Mouse (Mus musculus): ENCODE measurements around the gene Cpa1. TPM values are rescaled to one million over a fixed set of nuclear protein-coding genes. Genes with fewer than 3 reads are reported as not detected.
A peak's percentile ranks its signal among the peaks of the same experiment; 100 is the strongest.

The Cpa1 gene
- polyA plus RNA-seq, 1 experiment from 2014 or later: 10.4 TPM

DNA sequence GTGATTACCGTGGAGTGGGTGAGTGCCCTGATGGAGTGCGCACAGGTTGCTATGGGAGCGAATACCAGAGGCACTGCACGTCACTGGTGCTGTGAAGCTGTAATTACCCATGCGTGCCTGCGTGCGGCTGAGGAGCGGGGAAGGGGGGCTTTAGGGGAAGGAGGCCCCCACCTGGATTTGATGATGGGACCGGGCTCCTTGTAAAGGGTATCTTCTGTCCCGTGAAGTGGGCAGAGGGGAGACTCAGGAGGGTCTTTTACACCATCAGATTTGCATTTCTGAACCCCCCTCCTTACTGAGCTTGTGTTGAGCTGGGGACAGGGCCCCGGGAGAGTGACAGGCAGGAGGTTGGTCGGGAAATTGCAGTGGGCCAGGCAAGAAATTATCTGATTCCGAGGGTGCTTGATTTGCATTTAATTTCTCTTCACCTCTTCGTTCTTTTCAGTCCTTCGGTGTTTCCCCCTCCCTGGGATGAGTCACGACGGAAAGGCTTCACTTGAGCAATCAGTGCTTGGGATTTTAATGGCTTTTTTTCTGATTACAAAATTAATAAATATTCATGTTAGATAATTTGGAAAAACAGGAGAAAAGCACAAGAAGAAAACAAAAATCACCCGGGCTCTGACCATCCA lies 20.9 kb upstream of the Cpa1 start:
- no peak for ATAC-seq (ENCODE audit: low read depth)
- H3K4me3 ChIP-seq (ENCODE audit: low read depth, low read length): no peak overlapping the region
- peaks cover 4% of the 10 kb centered on the region for H3K27me3 ChIP-seq (ENCODE audit: control insufficient read depth, insufficient read depth, low read depth, low read length)
- H3K27ac ChIP-seq (ENCODE audit: low read length): no peak overlapping the region
- 9% methylated on average over 18 of the region's 18 CpGs for WGBS (ENCODE audit: insufficient replicate concordance)
- no peak overlapping the region for H3K4me2 ChIP-seq (ENCODE audit: low read depth, low read length)
- H3K9ac ChIP-seq (ENCODE audit: low read depth, low read length): no peak overlapping the region
- no peaks in the 10 kb centered on the region for H3K36me3 ChIP-seq (ENCODE audit: control insufficient read depth, insufficient read depth)
- H3K9me3 ChIP-seq (replicated peaks; ENCODE audit: control insufficient read depth, low read length): no peaks in the 10 kb centered on the region
- peaks cover 4% of the 10 kb centered on the region; the same call in 1 of the 2 replicates for H3K4me1 ChIP-seq (ENCODE audit: control insufficient read depth, low read depth, low read length)

GRCm38 (mm10) chr6:30618735-30619134 lies 20.3 kb upstream of the Cpa1 start:
- Histone ChIP-seq H3K4me3 (ENCODE audit: low read depth, low read length) (no peak overlapping the region), H3K27me3 (ENCODE audit: control insufficient read depth, insufficient read depth, low read depth, low read length) (peaks cover 4% of the 10 kb centered on the region), H3K27ac (ENCODE audit: low read length) (no peak overlapping the region), H3K9me3 (replicated peaks; ENCODE audit: control insufficient read depth, low read length) (no peaks in the 10 kb centered on the region), H3K4me1 (ENCODE audit: control insufficient read depth, low read depth, low read length) (peaks cover 4% of the 10 kb centered on the region; the same call in 1 of the 2 replicates), H3K36me3 (ENCODE audit: control insufficient read depth, insufficient read depth) (no peaks in the 10 kb centered on the region), H3K4me2 (ENCODE audit: low read depth, low read length) (no peak overlapping the region), H3K9ac (ENCODE audit: low read depth, low read length) (no peak overlapping the region)
- WGBS (ENCODE audit: insufficient replicate concordance): 26% methylated on average over 6 of the region's 6 CpGs
- no peak for ATAC-seq (ENCODE audit: low read depth)

DNA sequence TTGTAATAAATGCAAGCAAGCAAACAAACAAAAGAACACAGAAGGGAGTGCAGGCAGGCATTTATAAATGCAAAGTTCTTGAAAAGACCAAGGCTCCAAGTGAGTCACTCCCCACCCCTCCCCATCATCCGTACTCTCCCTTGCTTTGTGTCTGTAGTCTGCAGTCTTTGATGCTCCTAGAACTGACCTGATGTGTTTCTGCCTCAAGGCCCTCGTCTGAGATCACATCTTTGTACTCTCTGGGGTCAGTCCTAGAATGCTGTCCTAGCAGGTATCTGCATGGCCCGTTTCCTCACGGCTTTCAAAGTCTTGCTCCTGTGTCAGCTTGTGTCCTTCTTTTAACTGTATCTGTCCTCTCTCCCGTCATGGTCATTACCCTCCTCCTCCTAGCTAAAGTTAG lies 19.4 kb upstream of the Cpa1 start:
- Histone ChIP-seq H3K27me3 (ENCODE audit: control insufficient read depth, insufficient read depth, low read depth, low read length) (peaks cover 4% of the 10 kb centered on the region), H3K4me3 (ENCODE audit: low read depth, low read length) (no peak overlapping the region), H3K4me2 (ENCODE audit: low read depth, low read length) (no peak overlapping the region), H3K9me3 (replicated peaks; ENCODE audit: control insufficient read depth, low read length) (no peaks in the 10 kb centered on the region), H3K9ac (ENCODE audit: low read depth, low read length) (no peak overlapping the region), H3K27ac (ENCODE audit: low read length) (no peak overlapping the region), H3K4me1 (ENCODE audit: control insufficient read depth, low read depth, low read length) (peaks cover 4% of the 10 kb centered on the region; the same call in 1 of the 2 replicates), H3K36me3 (ENCODE audit: control insufficient read depth, insufficient read depth) (no peaks in the 10 kb centered on the region)
- 59% methylated on average over 5 of the region's 5 CpGs for WGBS (ENCODE audit: insufficient replicate concordance)
- ATAC-seq (ENCODE audit: low read depth): no peak

- H3K27ac ChIP-seq (ENCODE audit: low read length): no peak overlapping the region
- WGBS (ENCODE audit: insufficient replicate concordance): 62% methylated on average over 4 of the region's 4 CpGs
Observed at GRCm38 (mm10) chr6:30620591-30620990, 18.4 kb upstream of the Cpa1 start.

GRCm38 (mm10) chr6:30620994-30621393 lies 18.0 kb upstream of the Cpa1 start:
- H3K27ac ChIP-seq (ENCODE audit: low read length): no peak overlapping the region
- H3K36me3 ChIP-seq (ENCODE audit: control insufficient read depth, insufficient read depth): no peaks in the 10 kb centered on the region
- peaks cover 4% of the 10 kb centered on the region; the same call in 1 of the 2 replicates for H3K4me1 ChIP-seq (ENCODE audit: control insufficient read depth, low read depth, low read length)
- no peak overlapping the region for H3K9ac ChIP-seq (ENCODE audit: low read depth, low read length)
- WGBS (ENCODE audit: insufficient replicate concordance): 66% methylated on average over 6 of the region's 6 CpGs
- H3K9me3 ChIP-seq (replicated peaks; ENCODE audit: control insufficient read depth, low read length): no peaks in the 10 kb centered on the region
- H3K4me2 ChIP-seq (ENCODE audit: low read depth, low read length): no peak overlapping the region
- ATAC-seq (ENCODE audit: low read depth): no peak
- H3K4me3 ChIP-seq (ENCODE audit: low read depth, low read length): no peak overlapping the region
- H3K27me3 ChIP-seq (ENCODE audit: control insufficient read depth, insufficient read depth, low read depth, low read length): peaks cover 4% of the 10 kb centered on the region

More at GRCm38 (mm10) chr6:30620591-30620990, 18.4 kb upstream of the Cpa1 start:
- H3K36me3 ChIP-seq (ENCODE audit: control insufficient read depth, insufficient read depth): no peaks in the 10 kb centered on the region
- peaks cover 4% of the 10 kb centered on the region; the same call in 1 of the 2 replicates for H3K4me1 ChIP-seq (ENCODE audit: control insufficient read depth, low read depth, low read length)
- peaks cover 4% of the 10 kb centered on the region for H3K27me3 ChIP-seq (ENCODE audit: control insufficient read depth, insufficient read depth, low read depth, low read length)
- H3K4me2 ChIP-seq (ENCODE audit: low read depth, low read length): no peak overlapping the region
- no peaks in the 10 kb centered on the region for H3K9me3 ChIP-seq (replicated peaks; ENCODE audit: control insufficient read depth, low read length)
- ATAC-seq (ENCODE audit: low read depth): no peak
- H3K9ac ChIP-seq (ENCODE audit: low read depth, low read length): no peak overlapping the region
- no peak overlapping the region for H3K4me3 ChIP-seq (ENCODE audit: low read depth, low read length)

GRCm38 (mm10) chr6:30621986-30622389 lies 17.0 kb upstream of the Cpa1 start:
- WGBS (ENCODE audit: insufficient replicate concordance): 24% methylated on average over 4 of the region's 4 CpGs
- H3K27me3 ChIP-seq (ENCODE audit: control insufficient read depth, insufficient read depth, low read depth, low read length): peaks cover 4% of the 10 kb centered on the region

DNA sequence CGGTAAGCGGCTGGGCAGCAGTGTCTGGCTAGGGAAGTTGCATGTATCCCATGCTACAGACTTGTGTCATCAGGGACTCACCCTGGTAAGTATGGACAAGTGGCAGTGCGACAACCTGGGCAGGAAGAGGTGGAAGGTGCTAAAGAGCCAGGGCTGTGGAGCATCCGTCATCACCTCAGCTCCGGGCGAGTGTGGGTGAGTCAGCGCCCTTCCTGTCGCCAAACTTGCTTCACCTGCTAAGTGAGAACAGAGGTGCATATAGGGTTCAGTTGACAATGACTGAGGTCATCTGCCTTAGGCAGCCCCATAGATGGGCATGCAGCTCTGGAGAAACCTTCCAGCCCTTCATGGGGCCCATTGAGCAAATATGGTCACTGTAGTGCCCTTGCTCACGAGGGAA lies 14.3 kb upstream of the Cpa1 start:
- WGBS (ENCODE audit: insufficient replicate concordance): 80% methylated on average over 9 of the region's 9 CpGs
- Histone ChIP-seq H3K4me2 (ENCODE audit: low read depth, low read length) (no peak overlapping the region), H3K36me3 (ENCODE audit: control insufficient read depth, insufficient read depth) (no peaks in the 10 kb centered on the region), H3K9ac (ENCODE audit: low read depth, low read length) (no peak overlapping the region), H3K27ac (ENCODE audit: low read length) (no peak overlapping the region), H3K4me1 (ENCODE audit: control insufficient read depth, low read depth, low read length) (no peaks in the 10 kb centered on the region), H3K4me3 (ENCODE audit: low read depth, low read length) (no peak overlapping the region), H3K9me3 (replicated peaks; ENCODE audit: control insufficient read depth, low read length) (no peaks in the 10 kb centered on the region), H3K27me3 (ENCODE audit: control insufficient read depth, insufficient read depth, low read depth, low read length) (no peaks in the 10 kb centered on the region; the same call in 1 of the 2 replicates)
- ATAC-seq (ENCODE audit: low read depth): no peak

More at GRCm38 (mm10) chr6:30621986-30622389, 17.0 kb upstream of the Cpa1 start:
- peak; percentile 19; the same call in 1 of the 2 replicates for ATAC-seq (ENCODE audit: low read depth)
- Histone ChIP-seq H3K36me3 (ENCODE audit: control insufficient read depth, insufficient read depth) (no peaks in the 10 kb centered on the region), H3K4me1 (ENCODE audit: control insufficient read depth, low read depth, low read length) (peaks cover 1% of the 10 kb centered on the region; the same call in 1 of the 2 replicates), H3K9me3 (replicated peaks; ENCODE audit: control insufficient read depth, low read length) (no peaks in the 10 kb centered on the region), H3K9ac (ENCODE audit: low read depth, low read length) (no peak overlapping the region), H3K4me3 (ENCODE audit: low read depth, low read length) (no peak overlapping the region), H3K27ac (ENCODE audit: low read length) (no peak overlapping the region), H3K4me2 (ENCODE audit: low read depth, low read length) (no peak overlapping the region)

DNA sequence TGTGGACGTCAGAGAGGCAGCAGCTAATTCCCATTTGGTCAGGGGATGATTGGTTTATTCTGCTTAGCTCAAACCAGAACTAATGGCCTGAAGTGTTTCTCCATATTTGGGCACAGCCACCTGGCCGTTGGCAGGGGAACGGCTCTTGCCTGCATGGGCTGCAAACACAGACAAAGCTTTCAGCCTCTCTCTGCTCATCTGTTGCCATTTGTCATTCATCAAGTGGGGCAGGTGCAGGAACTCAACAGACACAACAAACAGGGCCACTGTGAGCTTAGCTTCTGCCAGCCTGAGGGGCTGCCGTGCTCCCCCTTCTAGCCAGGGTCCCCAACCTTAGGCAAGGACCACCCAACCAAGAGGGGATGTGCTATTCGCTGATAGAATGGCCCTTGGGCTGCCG lies 10.9 kb upstream of the Cpa1 start:
- ATAC-seq (ENCODE audit: low read depth): no peak
- H3K4me1 ChIP-seq (ENCODE audit: control insufficient read depth, low read depth, low read length): no peaks in the 10 kb centered on the region
- no peaks in the 10 kb centered on the region for H3K27me3 ChIP-seq (ENCODE audit: control insufficient read depth, insufficient read depth, low read depth, low read length)
- no peaks in the 10 kb centered on the region for H3K9me3 ChIP-seq (replicated peaks; ENCODE audit: control insufficient read depth, low read length)
- no peaks in the 10 kb centered on the region for H3K36me3 ChIP-seq (ENCODE audit: control insufficient read depth, insufficient read depth)
- no peak overlapping the region for H3K27ac ChIP-seq (ENCODE audit: low read length)
- 63% methylated on average over 6 of the region's 6 CpGs for WGBS (ENCODE audit: insufficient replicate concordance)
- H3K9ac ChIP-seq (ENCODE audit: low read depth, low read length): no peak overlapping the region
- H3K4me3 ChIP-seq (ENCODE audit: low read depth, low read length): no peak overlapping the region
- no peak overlapping the region for H3K4me2 ChIP-seq (ENCODE audit: low read depth, low read length)

DNA sequence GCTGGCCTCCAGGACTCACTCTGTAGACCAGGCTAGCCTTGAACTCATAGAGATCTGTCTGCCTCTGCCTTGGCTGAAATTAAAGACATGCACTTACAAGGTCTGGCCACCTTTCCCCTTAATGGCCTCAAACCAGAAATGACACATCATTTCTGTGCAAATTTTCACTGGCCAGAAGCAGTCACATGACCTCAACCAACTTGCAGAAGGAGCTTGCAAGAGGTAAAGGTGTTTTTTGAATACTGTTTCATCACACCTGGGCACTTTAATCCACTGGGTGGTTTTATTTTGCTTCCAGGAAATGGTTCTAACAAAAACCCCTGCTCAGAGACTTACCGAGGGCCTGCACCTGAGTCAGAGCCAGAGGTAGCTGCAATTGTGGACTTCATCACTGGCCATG lies 9.0 kb upstream of the Cpa1 start:
- 80% methylated on average over 1 of the region's 1 CpGs for WGBS (ENCODE audit: insufficient replicate concordance)
- no peak for ATAC-seq (ENCODE audit: low read depth)
- Histone ChIP-seq H3K9ac (ENCODE audit: low read depth, low read length) (no peak overlapping the region), H3K4me3 (ENCODE audit: low read depth, low read length) (no peak overlapping the region), H3K27me3 (ENCODE audit: control insufficient read depth, insufficient read depth, low read depth, low read length) (no peaks in the 10 kb centered on the region), H3K4me1 (ENCODE audit: control insufficient read depth, low read depth, low read length) (no peaks in the 10 kb centered on the region), H3K9me3 (replicated peaks; ENCODE audit: control insufficient read depth, low read length) (no peaks in the 10 kb centered on the region), H3K4me2 (ENCODE audit: low read depth, low read length) (no peak overlapping the region), H3K27ac (ENCODE audit: low read length) (no peak overlapping the region), H3K36me3 (ENCODE audit: control insufficient read depth, insufficient read depth) (no peaks in the 10 kb centered on the region)

Measured in liver, embryonic 16.5 days (tissue).